Mouse (Mus musculus): ENCODE measurements around the gene Sspo.

Sspo gene

DNA sequence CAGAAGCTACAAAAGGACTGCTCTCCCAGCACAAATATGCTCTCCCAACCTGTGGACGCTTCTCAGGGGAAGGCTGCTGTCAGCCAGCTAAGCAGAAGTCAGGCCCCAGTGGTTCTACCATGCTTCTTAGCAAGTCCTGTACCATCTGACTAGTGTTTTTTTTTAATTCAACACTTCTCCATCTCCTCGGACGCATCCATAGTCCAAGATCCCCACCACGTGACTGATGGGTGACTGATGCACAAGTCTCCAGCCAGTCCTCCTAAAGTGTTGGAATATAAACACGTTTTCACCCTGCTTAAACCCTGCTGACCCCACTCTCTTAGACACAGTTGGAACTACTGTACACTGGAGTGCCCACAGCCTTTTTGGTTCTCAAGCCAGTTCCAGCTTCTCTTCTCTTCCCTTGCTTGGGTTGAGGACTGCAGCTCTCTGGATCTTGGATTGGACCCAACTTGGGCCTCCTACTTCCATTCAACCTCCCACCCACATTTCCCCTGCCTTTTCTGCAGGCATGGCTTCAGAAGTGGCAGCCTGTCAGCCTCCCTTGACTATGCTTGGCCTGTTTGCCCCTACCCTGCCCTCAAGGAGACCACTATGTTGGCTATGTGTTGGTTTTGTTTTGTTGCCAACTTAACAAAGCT, 12.2 kb upstream of the Sspo start:
- DNase-seq (ENCODE audit: low spot score): no peak

DNA sequence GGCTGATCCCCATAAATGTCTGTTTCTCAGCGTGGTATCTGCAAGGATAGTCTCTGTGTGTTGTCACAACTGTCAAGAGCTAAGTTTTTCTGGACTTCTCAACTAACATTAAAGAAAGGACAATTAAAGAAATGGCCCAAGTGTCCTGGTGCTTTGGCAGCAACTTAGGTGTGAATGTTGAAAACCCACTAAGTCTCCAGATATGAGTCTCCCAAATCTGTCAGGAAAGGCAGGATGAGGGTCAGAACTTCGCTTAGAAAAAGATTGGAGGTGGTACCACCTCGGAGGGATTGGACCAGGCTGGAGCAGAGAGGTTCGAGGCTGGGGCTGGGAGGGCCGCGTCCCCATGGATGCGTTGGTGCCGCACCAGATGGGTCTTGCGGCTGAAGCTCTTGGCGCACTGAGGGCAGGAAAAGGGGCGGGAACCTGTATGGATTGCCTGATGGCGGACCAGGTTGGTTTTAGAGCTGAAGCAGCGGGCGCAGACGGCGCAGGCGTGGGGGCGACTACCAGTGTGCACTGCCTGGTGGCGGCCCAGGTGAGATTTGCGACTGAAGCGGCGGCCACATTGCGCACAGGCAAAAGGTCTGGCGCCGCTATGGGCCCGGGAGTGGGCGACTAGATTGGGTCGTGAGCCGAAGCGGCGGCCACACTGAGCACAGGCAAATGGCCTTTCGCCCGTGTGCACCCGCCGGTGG, 10.2 kb upstream of the Sspo start:
- DNase-seq (ENCODE audit: low spot score): no peak

GRCm38 (mm10) chr6:48438475-48439125, 9.4 kb upstream of the Sspo start:
- DNase-seq (ENCODE audit: low spot score): peak; percentile 36

GRCm38 (mm10) chr6:48439654-48440053, 8.4 kb upstream of the Sspo start:
- peak; percentile 33 for DNase-seq (ENCODE audit: low spot score)

- no peak for DNase-seq (ENCODE audit: low spot score)
Observed at GRCm38 (mm10) chr6:48440306-48441014, 7.6 kb upstream of the Sspo start.

- DNase-seq (ENCODE audit: low spot score): peak; percentile 96
Observed at GRCm38 (mm10) chr6:48443592-48444309, 4.3 kb upstream of the Sspo start.

DNA sequence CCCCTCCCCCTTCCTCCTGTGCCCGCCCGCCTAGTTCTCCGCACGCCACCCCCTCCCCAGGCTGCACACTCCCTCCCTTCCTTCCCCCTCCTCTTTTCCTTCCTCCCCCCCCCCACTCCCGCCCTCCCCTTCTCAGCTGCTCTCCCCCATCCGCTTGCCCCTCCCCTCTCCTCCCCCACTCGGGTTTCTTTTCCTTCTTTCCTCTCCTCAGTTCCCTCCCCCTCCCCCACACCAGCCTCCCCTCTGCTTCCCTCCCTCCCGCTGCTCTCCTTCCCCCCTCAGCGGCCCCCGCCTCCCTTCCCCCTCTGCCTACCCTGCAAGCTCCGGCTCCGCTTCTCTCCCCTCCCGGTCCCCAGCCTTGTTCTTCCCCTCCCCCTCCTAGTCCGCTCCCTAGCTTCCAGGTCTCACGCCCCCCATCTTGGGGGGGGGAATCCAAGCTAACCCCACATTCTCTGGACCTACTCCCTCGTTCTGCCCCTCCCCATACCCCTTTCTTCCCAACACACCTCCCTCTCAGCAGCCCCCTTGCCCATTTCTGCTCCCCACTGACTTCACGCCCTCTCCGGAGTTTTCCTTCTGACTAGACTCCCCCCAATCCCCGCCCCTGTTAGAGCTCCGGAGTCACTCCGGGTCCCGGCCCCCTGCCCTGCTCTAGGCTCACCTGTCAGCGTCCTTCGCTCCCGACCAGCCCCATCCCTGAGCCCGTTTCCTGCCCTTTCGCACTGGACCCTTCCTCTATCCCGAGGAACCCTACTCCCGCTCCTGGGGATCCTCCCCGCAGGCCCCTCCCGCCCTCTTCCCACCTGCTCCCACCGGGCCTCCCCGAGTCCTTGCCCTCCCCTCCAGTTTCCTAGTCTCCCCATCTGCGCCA, 3.5 kb upstream of the Sspo start:
- DNase-seq (ENCODE audit: low spot score): peak; percentile 82

GRCm38 (mm10) chr6:48445181-48446101, 2.6 kb upstream of the Sspo start, which contains the start of gene Zfp467:
Gene Zfp467 (minus strand): TSS chr6:48445825.
- peak; percentile 67 for DNase-seq (ENCODE audit: low spot score)

GRCm38 (mm10) chr6:48446256-48446655, 1.8 kb upstream of the Sspo start:
- no peak for DNase-seq (ENCODE audit: low spot score)

DNA sequence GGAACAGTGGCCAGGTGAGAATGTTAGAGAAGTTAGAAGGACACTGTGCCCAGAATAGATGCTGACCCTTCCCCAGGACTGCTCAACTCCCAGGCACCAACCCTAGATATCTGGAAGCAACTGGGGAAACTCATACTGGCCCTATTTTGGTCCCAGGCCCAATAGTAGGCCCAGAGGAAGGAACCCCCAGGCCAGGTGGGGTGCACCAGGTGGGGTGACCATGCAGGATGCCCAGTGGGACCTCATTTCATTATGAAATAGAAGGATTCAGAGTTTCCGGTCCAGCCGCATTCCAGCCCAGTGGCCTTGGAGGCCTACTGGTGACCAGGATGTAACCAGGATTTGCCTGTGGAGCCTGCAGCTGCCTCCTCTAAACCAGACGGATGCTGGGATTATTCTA, 1.1 kb upstream of the Sspo start:
- no peak for DNase-seq (ENCODE audit: low spot score)

- DNase-seq (ENCODE audit: low spot score): no peak
Observed at GRCm38 (mm10) chr6:48448527-48448926, 498 bp downstream of the Sspo start.

GRCm38 (mm10) chr6:48452151-48452550, 4.1 kb downstream of the Sspo start:
- DNase-seq (ENCODE audit: low spot score): no peak

- DNase-seq (ENCODE audit: low spot score): no peak
Observed at GRCm38 (mm10) chr6:48452771-48453170, 4.7 kb downstream of the Sspo start.

DNA sequence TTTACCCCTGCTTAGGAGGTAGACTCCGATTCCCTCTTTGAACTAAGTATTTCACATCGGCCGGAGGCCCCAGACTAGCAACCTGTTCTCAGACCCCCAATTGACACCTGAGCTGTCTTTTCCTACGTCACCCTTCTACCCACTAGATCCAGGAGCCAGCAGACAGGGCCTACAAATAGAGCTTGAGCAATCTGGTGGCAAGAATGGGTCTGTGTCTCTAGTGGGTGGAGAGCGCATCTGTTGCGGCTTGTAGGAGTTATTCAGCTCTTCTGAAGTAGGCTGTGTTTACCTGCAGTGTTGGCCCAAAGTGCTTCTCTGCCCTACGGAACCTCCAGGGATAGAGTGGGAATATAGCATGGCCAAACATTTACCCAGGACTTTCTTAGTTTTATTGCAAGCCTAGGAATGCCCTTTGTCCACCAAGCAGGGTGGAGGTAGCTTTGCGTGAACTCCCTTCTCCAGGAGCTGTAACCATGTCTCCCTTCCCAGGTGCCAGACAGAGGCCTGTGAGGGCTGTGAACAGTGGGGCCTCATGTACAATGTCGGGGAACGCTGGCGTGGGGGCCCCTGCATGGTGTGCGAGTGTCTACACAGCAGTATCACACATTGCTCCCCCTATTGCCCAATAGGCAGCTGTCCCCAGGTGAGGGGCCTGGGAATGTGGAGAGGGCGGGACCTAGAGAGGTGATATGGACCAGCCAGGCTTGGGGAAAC, 17.1 kb downstream of the Sspo start:
- DNase-seq (ENCODE audit: low spot score): no peak

DNA sequence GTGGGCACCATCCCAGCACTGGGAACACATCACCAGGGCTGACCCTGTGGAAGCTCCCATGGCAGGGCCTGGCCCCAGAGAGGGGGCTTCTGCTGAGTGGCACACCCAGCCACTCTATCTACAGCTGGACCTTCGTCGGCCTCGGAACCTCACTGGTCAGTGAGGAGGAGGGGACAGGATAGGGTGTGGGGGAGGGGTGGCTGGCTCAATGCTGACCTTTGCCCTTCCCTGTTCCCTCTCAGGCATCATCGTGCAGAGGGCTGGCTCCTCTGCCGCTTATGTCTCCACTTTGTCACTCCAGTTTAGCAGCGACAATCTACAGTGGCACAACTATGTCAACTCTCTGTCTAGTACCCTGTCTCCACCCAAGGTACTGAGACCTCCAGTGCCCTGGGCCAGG, 18.7 kb downstream of the Sspo start:
- no peak for DNase-seq (ENCODE audit: low spot score)

- DNase-seq (ENCODE audit: low spot score): no peak
Observed at GRCm38 (mm10) chr6:48467490-48467889, 19.5 kb downstream of the Sspo start.

GRCm38 (mm10) chr6:48470739-48471138, 22.7 kb downstream of the Sspo start:
- no peak for DNase-seq (ENCODE audit: low spot score)

GRCm38 (mm10) chr6:48478446-48478845, 30.4 kb downstream of the Sspo start:
- DNase-seq (ENCODE audit: low spot score): no peak

DNA sequence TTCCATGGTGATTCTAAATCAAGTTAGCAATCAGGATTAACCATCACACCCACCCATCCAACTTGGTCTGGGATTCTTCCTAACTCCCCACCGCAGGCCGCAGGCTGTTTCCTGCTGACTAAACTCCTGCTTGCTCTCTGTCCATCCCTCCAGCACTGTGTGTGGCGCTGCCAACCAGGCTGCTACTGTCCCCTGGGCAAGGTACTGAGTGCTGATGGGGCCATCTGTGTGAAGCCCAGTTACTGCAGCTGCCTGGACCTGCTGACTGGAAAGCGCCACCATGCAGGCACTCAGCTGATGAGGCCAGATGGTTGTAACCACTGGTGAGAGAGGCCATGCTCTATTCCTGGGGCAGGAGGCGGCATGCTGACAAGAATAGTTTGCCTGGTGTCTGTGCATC, 34.5 kb downstream of the Sspo start:
- no peak for DNase-seq (ENCODE audit: low spot score)

All from ovary, postnatal 36 days (tissue).